Mouse (Mus musculus): Measurements from ENCODE around the gene Nxph4. TPM values are rescaled to one million over a fixed set of nuclear protein-coding genes. Genes with fewer than 3 reads are reported as not detected.

Nxph4 gene
- 6.8 TPM for polyA plus RNA-seq (2015; fragmentation: Illumina TruSeq; extraction: RNeasy Lipid Tissue Mini Kit (QIAGEN cat#74804); ENCODE audit: low read depth, low replicate concordance)

DNA sequence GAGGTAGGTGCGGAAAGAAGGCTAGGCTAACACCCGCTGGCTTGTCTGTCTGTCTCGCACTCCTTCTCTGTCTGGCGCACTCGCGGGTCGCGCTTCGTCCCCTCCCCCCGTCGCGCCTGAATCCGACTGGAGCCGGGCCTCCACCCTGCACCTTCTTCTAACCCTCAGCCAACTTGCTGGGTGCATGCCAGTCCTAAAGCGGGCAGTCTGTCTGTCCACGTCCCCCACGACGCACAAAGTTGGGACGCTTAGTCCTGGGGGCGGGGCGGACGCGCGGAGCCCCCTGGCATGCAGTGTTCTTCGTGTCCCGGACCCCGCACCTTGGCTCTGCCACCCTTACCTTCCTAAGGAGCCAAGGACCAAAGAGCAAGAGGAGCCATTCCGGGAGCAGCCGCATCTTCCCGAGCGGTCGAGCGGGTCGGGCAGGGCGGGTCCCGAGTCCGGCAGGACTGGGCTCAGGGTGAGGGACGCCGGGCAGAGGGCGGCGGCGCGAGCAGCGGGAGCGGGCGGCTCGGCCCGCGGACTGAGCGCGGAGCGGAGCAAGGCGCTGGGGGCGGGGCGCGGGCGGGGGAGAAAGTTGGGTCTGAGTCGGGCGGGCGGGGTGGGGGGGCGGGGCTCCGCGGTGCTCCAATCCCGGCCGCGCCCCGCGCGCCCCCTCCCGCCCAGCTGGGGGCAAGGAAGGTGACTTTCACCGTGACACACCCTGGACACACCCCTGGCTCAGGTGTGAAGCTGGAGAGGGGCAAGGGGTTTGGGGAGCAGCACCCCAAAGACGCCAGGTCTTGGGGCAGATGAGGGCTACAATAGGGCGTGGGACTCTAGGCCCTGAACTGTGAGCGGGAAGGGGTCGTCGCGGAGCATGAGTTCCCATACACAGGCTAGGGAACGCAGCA, at the start of gene Nxph4:
Nxph4 (minus strand) TSS at position 524 of the 893 bp plus-strand sequence.

DNA sequence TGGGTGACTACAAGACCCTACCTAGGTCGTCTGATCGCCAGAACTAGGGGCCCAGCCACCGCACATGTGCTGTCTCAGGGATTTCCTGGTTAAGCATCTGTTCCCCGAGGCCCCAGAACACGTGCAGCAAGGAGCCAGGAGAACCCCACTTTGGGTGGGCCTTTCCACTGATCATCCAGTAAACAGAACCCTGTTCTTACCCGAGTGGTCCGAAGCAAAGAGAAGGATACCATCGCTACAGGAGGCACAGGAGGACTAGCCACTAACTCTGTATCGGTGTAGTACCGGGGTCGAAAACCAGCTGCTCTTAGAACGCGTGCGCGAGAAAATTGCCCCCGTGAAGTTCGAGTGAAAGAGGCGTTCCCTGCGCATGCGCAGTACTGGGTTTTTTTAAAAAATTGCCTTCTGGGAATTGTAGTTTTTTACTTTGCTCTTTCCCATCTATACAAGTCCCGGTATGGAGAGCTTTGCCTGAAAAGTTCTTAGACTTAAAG, 12.2 kb downstream of the Nxph4 start, which contains the start of gene Shmt2:
Shmt2 (minus strand) TSS at position 357 of the 494 bp plus-strand sequence.

GRCm38 (mm10) chr10:127514764-127515163, 19.6 kb downstream of the Nxph4 start, which contains the start of gene Ndufa4l2:
Ndufa4l2 (plus strand) TSS chr10:127514967.

GRCm38 (mm10) chr10:127500894-127501893, 33.2 kb downstream of the Nxph4 start, which contains the start of gene Stac3:
Stac3 (plus strand) TSS chr10:127501686.

Other genes with a start within 250 kb of the Nxph4 start
- gene Mbd6, start 245.5 kb downstream of the Nxph4 start, polyA plus RNA-seq (2015; fragmentation: Illumina TruSeq; extraction: RNeasy Lipid Tissue Mini Kit (QIAGEN cat#74804); ENCODE audit: low read depth, low replicate concordance), result 25.4 TPM
- gene Mars, start 222.8 kb downstream of the Nxph4 start, polyA plus RNA-seq (2015; fragmentation: Illumina TruSeq; extraction: RNeasy Lipid Tissue Mini Kit (QIAGEN cat#74804); ENCODE audit: low read depth, low replicate concordance), result 67.4 TPM
- gene Arhgap9, start 212.6 kb downstream of the Nxph4 start, polyA plus RNA-seq (2015; fragmentation: Illumina TruSeq; extraction: RNeasy Lipid Tissue Mini Kit (QIAGEN cat#74804); ENCODE audit: low read depth, low replicate concordance), result 1.1 TPM
- 1.8 TPM for gene Gli1, start 192.6 kb downstream of the Nxph4 start, polyA plus RNA-seq (2015; fragmentation: Illumina TruSeq; extraction: RNeasy Lipid Tissue Mini Kit (QIAGEN cat#74804); ENCODE audit: low read depth, low replicate concordance)
- gene Inhbe, start 180.1 kb downstream of the Nxph4 start, polyA plus RNA-seq (2015; fragmentation: Illumina TruSeq; extraction: RNeasy Lipid Tissue Mini Kit (QIAGEN cat#74804); ENCODE audit: low read depth, low replicate concordance), result 0.13 TPM
- gene Inhbc, start 164.1 kb downstream of the Nxph4 start, polyA plus RNA-seq (2015; fragmentation: Illumina TruSeq; extraction: RNeasy Lipid Tissue Mini Kit (QIAGEN cat#74804); ENCODE audit: low read depth, low replicate concordance), result not detected
- 195 TPM for gene R3hdm2, start 154.2 kb downstream of the Nxph4 start, polyA plus RNA-seq (2015; fragmentation: Illumina TruSeq; extraction: RNeasy Lipid Tissue Mini Kit (QIAGEN cat#74804); ENCODE audit: low read depth, low replicate concordance)
- gene Stac3, start 32.9 kb downstream of the Nxph4 start, polyA plus RNA-seq (2015; fragmentation: Illumina TruSeq; extraction: RNeasy Lipid Tissue Mini Kit (QIAGEN cat#74804); ENCODE audit: low read depth, low replicate concordance), result 4.3 TPM
- gene Ndufa4l2, start 19.6 kb downstream of the Nxph4 start, polyA plus RNA-seq (2015; fragmentation: Illumina TruSeq; extraction: RNeasy Lipid Tissue Mini Kit (QIAGEN cat#74804); ENCODE audit: low read depth, low replicate concordance), result 9.8 TPM
- gene Shmt2, start 12.1 kb downstream of the Nxph4 start, polyA plus RNA-seq (2015; fragmentation: Illumina TruSeq; extraction: RNeasy Lipid Tissue Mini Kit (QIAGEN cat#74804); ENCODE audit: low read depth, low replicate concordance), result 26.1 TPM
- 158 TPM for gene Lrp1, start 86.6 kb upstream of the Nxph4 start, polyA plus RNA-seq (2015; fragmentation: Illumina TruSeq; extraction: RNeasy Lipid Tissue Mini Kit (QIAGEN cat#74804); ENCODE audit: low read depth, low replicate concordance)
- 11.0 TPM for gene Stat6, start 108.4 kb upstream of the Nxph4 start, polyA plus RNA-seq (2015; fragmentation: Illumina TruSeq; extraction: RNeasy Lipid Tissue Mini Kit (QIAGEN cat#74804); ENCODE audit: low read depth, low replicate concordance)
- 3.3 TPM for gene Nemp1, start 132.3 kb upstream of the Nxph4 start, polyA plus RNA-seq (2015; fragmentation: Illumina TruSeq; extraction: RNeasy Lipid Tissue Mini Kit (QIAGEN cat#74804); ENCODE audit: low read depth, low replicate concordance)
- gene Nab2, start 134.0 kb upstream of the Nxph4 start, polyA plus RNA-seq (2015; fragmentation: Illumina TruSeq; extraction: RNeasy Lipid Tissue Mini Kit (QIAGEN cat#74804); ENCODE audit: low read depth, low replicate concordance), result 30.7 TPM
- gene Myo1a, start 170.6 kb upstream of the Nxph4 start, polyA plus RNA-seq (2015; fragmentation: Illumina TruSeq; extraction: RNeasy Lipid Tissue Mini Kit (QIAGEN cat#74804); ENCODE audit: low read depth, low replicate concordance), result 1.2 TPM
- 23.1 TPM for gene Tac2, start 189.9 kb upstream of the Nxph4 start, polyA plus RNA-seq (2015; fragmentation: Illumina TruSeq; extraction: RNeasy Lipid Tissue Mini Kit (QIAGEN cat#74804); ENCODE audit: low read depth, low replicate concordance)
- gene Zbtb39, start 205.0 kb upstream of the Nxph4 start, polyA plus RNA-seq (2015; fragmentation: Illumina TruSeq; extraction: RNeasy Lipid Tissue Mini Kit (QIAGEN cat#74804); ENCODE audit: low read depth, low replicate concordance), result 4.3 TPM
- 0.59 TPM for gene Gpr182, start 217.2 kb upstream of the Nxph4 start, polyA plus RNA-seq (2015; fragmentation: Illumina TruSeq; extraction: RNeasy Lipid Tissue Mini Kit (QIAGEN cat#74804); ENCODE audit: low read depth, low replicate concordance)
- gene Rdh1, start 225.2 kb upstream of the Nxph4 start, polyA plus RNA-seq (2015; fragmentation: Illumina TruSeq; extraction: RNeasy Lipid Tissue Mini Kit (QIAGEN cat#74804); ENCODE audit: low read depth, low replicate concordance), result not detected
- gene Rdh16f1, start 225.2 kb upstream of the Nxph4 start, polyA plus RNA-seq (2015; fragmentation: Illumina TruSeq; extraction: RNeasy Lipid Tissue Mini Kit (QIAGEN cat#74804); ENCODE audit: low read depth, low replicate concordance), result not detected
- 0.68 TPM for gene Rdh9, start 241.8 kb upstream of the Nxph4 start, polyA plus RNA-seq (2015; fragmentation: Illumina TruSeq; extraction: RNeasy Lipid Tissue Mini Kit (QIAGEN cat#74804); ENCODE audit: low read depth, low replicate concordance)

All from brain, adult 10 weeks (tissue).